Mouse (Mus musculus) adrenal gland, adult 2 months (tissue): ENCODE data around the gene Pigr. TPM values are rescaled to one million over a fixed set of nuclear protein-coding genes. Genes with fewer than 3 reads are reported as not detected.

ENCODE experiments used
- DNase-seq: peaks from one replicate; pipeline ENCODE4 v3.0.0; 2021
- long read RNA-seq: library from polyadenylated mRNA; stranded (forward); transcript quantifications from one replicate; pipeline ENCODE4 v2.0.0, GENCODE M21; 2021
- polyA plus RNA-seq: library from polyadenylated mRNA; depleted of rRNA; stranded (reverse); fragments of >200 nt; gene quantifications from 2 replicates; pipeline ENCODE4 v1.2.3, GENCODE M21; 2012; rRNA removed
- total RNA-seq, 2 experiments: library from RNA; stranded (reverse); gene quantifications; 2 replicates each; pipeline ENCODE4 v1.2.3; 2021

Gene Pigr
- total RNA-seq (1 to 10 TPM in 1 of 2 experiments, under 1 TPM in 1; 0.14 to 3.2 TPM), polyA plus RNA-seq (0.07 TPM in 2 replicates)
- long read RNA-seq: 0 reads

DNA sequence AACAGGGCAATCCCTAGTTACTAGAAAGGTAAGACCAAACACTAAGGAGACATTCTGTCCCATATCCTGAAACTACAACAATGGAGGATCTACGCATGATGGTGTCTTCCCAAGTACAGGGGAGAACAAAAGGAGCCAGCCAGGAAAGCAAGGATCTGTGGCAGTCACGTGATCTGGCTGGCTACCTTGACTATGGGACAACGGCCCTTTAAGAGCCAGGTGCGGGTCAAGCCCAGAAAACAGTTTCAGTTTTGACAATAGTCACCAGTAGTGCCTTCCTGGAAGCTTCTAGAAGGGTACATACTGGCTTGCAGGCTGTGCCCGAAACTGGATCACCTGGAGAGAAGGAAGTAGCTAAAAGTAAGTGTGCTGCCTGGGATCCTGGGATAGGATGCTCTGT is at the start of gene Pigr:
Pigr (plus strand) TSS at position 237 of the 400 bp plus-strand sequence.
- no peak for DNase-seq

GRCm38 (mm10) chr1:130779867-130780266 is 46.6 kb upstream of the Pigr start:
- DNase-seq: no peak

DNA sequence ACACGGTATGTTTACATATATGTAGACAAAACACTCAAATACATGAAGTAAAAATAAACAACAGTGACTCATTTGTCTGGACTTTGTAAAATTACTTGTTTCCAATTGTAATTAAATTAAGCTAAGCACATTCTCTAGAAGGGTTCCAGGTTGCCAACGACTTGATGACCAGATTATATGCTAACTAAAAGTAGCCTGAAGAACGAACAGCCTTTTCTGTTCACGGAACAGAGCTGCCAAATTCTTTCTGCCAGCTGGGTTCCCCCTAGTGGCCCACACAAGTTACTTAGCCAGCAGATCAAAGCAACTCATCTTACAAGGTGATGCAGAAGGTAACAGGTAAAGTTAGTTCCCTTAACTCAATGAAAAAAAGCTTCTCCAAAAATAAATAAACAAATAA is 42.4 kb upstream of the Pigr start:
- no peak for DNase-seq

- DNase-seq: no peak
These were observed 39.5 kb upstream of the Pigr start for GRCm38 (mm10) chr1:130787001-130787400.

DNA sequence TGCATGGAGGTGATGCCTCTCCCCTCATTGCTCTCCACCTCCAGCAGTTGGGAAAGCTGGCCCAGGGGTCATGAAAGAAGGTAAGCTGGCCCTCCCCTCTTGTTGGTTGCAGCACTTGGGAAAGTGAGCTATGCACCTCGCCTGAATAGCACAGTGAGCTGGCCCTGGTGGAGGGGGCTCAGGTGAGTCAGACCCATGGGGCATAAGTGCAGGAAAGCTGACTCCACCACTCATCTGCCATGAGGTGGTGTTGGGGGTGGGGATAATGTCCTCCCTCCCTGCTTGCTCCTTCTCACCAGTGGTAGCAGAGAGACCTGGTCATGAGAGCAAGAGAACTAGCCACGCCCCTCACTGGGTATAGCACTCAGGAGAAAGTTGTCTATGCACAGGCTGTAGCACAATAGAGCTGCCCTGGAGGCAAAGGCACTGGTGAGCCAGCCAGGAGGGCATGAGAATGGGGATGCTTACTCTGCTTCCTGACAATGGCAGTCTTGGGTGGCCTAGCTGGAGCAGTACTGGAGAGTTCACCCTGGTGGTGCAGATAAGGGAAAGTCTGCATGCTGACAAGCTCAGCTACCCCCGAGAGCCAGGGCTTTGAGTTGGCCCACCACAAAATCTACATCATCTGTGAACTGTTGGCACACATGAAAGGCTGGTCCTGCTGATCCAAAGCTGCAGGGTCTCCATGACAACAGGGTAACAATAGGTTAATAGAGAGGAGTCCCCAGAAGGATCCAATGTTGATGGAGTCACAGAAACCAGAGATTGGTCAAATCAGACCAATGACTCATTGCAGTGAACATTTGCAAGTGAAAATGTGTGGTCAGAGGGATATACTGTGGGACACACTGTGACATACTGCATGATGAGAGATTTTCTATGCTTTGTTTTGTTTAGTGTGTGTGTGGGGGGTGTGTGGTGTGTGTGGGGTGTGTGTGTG is 36.7 kb upstream of the Pigr start:
- DNase-seq: no peak

GRCm38 (mm10) chr1:130795331-130795730 is 31.2 kb upstream of the Pigr start:
- no peak for DNase-seq

- peak; percentile 43 for DNase-seq
These were observed 29.4 kb upstream of the Pigr start for GRCm38 (mm10) chr1:130796967-130797684.

- no peak for DNase-seq
These were observed 28.4 kb upstream of the Pigr start for GRCm38 (mm10) chr1:130798037-130798436.

- DNase-seq: no peak
These were observed 27.9 kb upstream of the Pigr start for GRCm38 (mm10) chr1:130798551-130798950.

- no peak for DNase-seq
These were observed 27.1 kb upstream of the Pigr start for GRCm38 (mm10) chr1:130799399-130799798.

DNA sequence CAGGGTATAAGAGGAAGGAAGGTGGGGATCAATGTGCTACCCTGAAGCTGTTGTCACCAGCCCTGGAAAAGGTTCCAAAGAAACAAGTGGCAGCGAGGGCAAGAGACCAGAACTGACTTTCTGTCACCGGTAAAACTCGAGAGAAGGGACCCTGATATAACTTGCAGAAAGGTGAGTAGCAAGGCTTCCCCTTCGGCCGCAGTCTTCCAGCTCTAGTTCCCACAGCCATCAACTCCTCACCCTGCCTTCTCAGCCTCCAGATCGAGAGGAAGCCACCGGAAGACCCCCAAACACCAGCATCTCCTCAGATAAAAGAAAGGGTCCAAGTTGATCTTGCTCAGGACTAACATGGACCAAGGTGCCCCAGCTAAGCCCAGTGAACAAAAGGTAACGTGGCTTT is 25.9 kb upstream of the Pigr start, which contains the start of gene Fcamr:
Fcamr (plus strand) TSS at position 301 of the 400 bp plus-strand sequence.
- DNase-seq: no peak

GRCm38 (mm10) chr1:130801511-130801910 is 25.0 kb upstream of the Pigr start:
- DNase-seq: no peak

DNA sequence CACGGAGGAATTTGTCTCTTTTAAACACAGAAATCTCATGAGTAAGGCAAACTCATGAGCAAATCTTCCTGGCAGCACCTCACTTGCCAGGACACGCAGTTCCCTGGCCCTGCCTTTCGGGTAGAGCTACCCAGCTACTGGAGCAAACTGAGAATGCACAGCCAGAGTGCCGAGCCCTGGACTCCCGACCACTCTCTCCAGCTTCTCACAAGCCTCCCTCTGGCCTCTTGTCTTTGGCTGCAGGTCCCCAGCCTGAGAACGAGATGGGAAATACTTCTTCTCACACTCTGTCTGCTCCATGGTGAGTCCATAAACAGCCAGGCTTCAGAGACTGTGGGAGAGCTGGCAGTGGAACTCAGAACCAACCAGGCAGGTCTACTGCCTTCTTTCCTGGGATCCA is 23.5 kb upstream of the Pigr start:
- no peak for DNase-seq

GRCm38 (mm10) chr1:130804279-130804678 is 22.2 kb upstream of the Pigr start:
- DNase-seq: no peak

DNA sequence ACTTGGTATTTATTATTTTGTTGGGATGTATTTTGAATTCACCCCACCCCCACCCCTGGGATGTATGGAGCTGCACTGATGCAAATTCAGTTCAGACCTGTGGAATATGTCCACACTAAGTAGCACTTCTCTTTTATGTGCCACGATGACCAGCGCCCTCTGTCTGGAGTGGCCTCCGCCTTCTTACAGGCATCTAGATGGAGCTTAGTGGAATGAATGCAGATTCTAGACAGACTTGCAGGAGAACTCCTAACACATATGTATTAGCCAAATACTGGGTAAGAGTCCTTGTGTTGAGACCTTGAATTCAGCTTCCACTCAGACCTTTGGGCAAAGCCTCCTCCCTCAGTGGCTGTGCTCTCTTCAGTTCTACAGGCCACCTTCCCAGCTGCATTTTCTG is 15.6 kb upstream of the Pigr start:
- DNase-seq: no peak

- no peak for DNase-seq
These were observed 15.2 kb upstream of the Pigr start for GRCm38 (mm10) chr1:130811316-130811715.

DNA sequence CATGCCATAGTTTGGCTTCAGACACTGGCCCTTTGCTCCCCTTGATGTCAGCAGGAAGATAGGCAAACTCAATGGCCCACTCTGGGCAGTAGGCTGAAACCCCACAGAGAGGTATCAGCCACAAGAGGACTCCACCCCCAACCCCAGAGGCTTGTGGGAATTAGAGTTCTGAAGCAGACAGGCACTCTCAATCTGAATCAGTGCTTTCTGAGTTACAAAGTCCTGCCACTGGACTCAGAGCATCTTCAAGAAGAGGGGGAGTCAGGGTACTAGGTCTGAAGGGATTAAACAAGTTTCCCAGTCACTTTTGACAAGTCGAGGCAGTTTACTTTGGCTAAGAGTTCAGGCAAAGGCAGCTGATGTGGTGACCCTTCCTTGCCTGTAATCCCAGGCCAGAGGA is 6.7 kb upstream of the Pigr start:
- no peak for DNase-seq

- DNase-seq: no peak
These were observed 6.0 kb upstream of the Pigr start for GRCm38 (mm10) chr1:130820316-130821148.

GRCm38 (mm10) chr1:130821149-130821471 is 5.4 kb upstream of the Pigr start:
- DNase-seq: no peak

- DNase-seq: no peak
These were observed 4.4 kb upstream of the Pigr start for GRCm38 (mm10) chr1:130821911-130822625.

- no peak for DNase-seq
These were observed 2.2 kb downstream of the Pigr start for GRCm38 (mm10) chr1:130828656-130829055.
